Mouse (Mus musculus): ENCODE data around the gene 2310011J03Rik. TPM values are rescaled to one million over a fixed set of nuclear protein-coding genes. Genes with fewer than 3 reads are reported as not detected.

The 2310011J03Rik gene
- polyA plus RNA-seq, 1 experiment from 2014 or later: 43.4 TPM

DNA sequence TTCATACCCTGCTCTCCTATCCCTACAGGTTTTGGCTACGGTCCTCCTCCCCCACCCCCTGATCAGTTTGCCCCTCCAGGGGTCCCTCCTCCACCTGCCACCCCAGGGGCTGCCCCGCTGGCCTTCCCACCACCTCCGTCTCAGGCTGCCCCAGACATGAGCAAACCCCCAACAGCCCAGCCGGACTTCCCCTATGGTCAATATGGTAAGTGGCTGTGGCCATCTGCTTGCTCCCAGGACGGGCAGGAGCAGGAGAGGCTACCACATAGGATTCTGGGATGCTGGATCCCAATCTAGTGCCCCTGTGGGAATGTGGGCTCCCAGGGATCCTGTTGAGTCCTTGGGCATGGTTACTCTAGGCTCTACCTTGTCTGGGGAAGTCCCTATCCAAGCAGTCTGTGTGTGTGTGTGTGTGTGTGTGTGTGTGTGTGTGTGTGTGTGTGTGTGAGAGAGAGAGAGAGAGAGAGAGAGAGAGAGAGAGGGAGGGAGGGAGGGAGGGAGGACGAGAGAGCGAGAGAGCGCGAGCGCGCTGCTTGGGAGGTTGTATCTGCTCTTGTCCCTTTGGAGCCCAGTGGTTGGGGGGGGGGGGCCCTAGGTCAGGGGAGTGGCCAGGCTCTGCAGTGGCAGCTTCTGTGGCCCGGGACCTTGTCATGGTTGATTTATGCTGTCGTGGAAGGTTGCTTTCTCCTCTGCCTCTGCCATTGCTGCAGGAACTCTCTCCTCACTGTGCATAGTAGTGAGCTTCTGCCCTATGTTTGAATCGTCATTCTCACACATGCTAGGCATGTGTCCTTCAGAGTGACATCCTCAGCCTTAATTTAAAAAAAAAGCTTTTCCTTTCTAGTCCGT is 34.9 kb downstream of the 2310011J03Rik start:
- H3K36me3 ChIP-seq (ENCODE audit: control insufficient read depth, insufficient read depth, low read length): peaks cover 86% of the 10 kb centered on the region
- ATAC-seq (replicated peaks; ENCODE audit: low FRiP score, low TSS enrichment, low read depth): no peak
- WGBS: 80% methylated on average over 15 of the region's 15 CpGs

DNA sequence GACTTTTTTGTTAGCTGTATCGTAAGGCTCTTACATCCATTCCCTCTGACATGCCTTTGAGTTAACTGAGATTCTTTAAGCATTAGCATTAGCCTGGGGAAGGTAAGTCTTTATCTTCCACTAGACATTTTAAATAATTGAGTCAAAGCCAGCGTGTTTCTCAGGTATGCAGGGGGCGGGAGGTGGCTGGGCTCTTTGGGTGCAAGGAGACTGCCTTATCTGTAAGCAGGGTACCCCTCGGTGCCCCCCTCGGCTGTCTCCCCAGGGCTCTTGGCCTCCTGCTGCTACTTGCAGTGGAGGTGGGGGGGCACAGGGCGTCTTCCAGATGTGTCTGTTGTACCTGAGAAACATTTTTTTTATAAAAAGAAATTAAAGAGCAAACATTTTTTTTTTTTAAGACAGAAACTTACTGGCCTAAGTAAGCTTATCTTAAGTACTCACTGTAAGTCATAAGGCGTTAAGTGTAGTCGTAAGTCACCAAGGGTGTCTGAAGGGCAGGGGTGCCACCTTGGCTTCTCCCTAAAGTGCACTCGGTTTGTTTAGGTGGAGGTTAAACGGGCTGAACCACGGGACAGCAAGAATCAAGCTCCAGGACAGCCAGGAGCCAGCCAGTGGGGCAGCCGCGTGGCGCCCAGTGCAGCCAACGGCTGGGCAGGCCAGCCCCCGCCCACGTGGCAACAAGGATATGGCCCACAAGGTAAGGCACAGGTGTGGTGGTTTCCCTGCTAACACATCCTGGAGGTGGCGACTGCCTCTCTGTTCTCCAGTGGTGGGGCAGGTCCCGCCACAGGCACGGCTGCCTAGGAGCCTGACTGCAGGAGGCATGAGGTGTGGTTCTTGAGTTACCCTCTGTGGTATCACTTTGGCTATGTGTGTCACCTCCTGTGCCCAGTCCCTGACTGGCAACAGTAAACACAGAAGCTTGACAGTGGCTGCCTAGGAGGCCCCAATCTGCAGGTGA is 37.6 kb downstream of the 2310011J03Rik start:
- H3K4me2 ChIP-seq (ENCODE audit: low read length): no peak overlapping the region
- DNase-seq (ENCODE audit: low spot score) (no peak), ATAC-seq (replicated peaks; ENCODE audit: low FRiP score, low TSS enrichment, low read depth) (no peak)
- H3K27me3 ChIP-seq (replicated peaks; ENCODE audit: control insufficient read depth, insufficient read depth, low read length): no peaks in the 10 kb centered on the region
- no peak overlapping the region for H3K4me3 ChIP-seq (ENCODE audit: low read depth, low read length)
- no peaks in the 10 kb centered on the region for H3K4me1 ChIP-seq (replicated peaks; ENCODE audit: control insufficient read depth, insufficient read depth, low read length)
- H3K9ac ChIP-seq (ENCODE audit: low read length): no peak overlapping the region
- no peak overlapping the region for H3K27ac ChIP-seq (ENCODE audit: low read depth)
- H3K36me3 ChIP-seq (ENCODE audit: control insufficient read depth, insufficient read depth, low read length): peaks cover 97% of the 10 kb centered on the region
- WGBS: 86% methylated on average over 20 of the region's 20 CpGs
- H3K9me3 ChIP-seq (ENCODE audit: control insufficient read depth, low read length): no peaks in the 10 kb centered on the region

More for the DNA sequence above, 34.9 kb downstream of the 2310011J03Rik start:
- Histone ChIP-seq H3K27ac (ENCODE audit: low read depth) (no peak overlapping the region), H3K4me1 (replicated peaks; ENCODE audit: control insufficient read depth, insufficient read depth, low read length) (no peaks in the 10 kb centered on the region), H3K4me2 (ENCODE audit: low read length) (no peak overlapping the region), H3K4me3 (ENCODE audit: low read depth, low read length) (no peak overlapping the region), H3K27me3 (replicated peaks; ENCODE audit: control insufficient read depth, insufficient read depth, low read length) (no peaks in the 10 kb centered on the region), H3K9me3 (ENCODE audit: control insufficient read depth, low read length) (no peaks in the 10 kb centered on the region), H3K9ac (ENCODE audit: low read length) (no peak overlapping the region)
- DNase-seq (ENCODE audit: low spot score): no peak

DNA sequence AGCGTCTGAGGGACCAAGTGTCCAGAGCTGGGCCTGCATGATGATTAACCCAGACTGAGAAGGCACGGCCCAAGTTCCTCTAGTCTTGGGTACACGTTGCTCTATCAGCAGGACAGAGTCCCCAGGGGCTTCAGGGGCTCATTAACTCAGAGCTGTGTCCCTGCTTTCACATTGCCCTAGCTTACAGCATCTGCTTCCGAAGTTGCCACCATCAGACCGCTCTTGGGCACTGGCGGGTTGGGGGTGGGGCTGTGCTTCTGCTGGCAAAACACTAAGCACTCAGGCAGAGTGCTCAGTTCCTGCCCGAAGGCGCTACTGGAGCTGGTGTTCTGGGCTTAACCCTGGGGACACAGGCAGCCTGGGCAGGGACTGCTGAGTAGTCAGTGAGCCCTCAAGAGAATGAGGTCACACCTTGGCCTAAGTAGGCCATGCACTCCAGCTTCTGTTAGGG is 38.4 kb downstream of the 2310011J03Rik start:
- 81% methylated on average over 8 of the region's 8 CpGs for WGBS
- H3K9ac ChIP-seq (ENCODE audit: low read length): no peak overlapping the region

DNA sequence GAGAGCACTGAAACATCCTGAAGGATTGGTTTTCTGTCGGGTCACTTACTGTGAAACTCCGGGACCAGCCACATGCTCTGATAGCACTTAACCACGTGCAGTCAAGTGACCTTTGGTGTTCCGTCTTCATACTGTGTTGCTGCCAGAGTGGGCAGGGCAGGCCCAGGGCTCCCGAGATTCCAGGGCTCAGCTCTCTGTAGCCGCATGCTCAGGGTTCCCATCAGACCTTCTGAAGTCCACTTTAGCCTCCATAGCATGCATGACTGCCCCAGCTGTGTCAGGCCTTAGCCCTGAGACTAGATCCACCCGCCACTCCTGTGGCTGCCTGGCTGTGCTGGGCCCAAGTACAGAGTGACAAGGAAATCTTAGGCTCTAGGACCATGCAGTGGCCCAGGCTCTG is 39.0 kb downstream of the 2310011J03Rik start:
- Histone ChIP-seq H3K4me2 (ENCODE audit: low read length) (no peak overlapping the region), H3K9me3 (ENCODE audit: control insufficient read depth, low read length) (no peaks in the 10 kb centered on the region), H3K36me3 (ENCODE audit: control insufficient read depth, insufficient read depth, low read length) (peaks cover 97% of the 10 kb centered on the region), H3K9ac (ENCODE audit: low read length) (no peak overlapping the region), H3K4me1 (replicated peaks; ENCODE audit: control insufficient read depth, insufficient read depth, low read length) (no peaks in the 10 kb centered on the region), H3K27me3 (replicated peaks; ENCODE audit: control insufficient read depth, insufficient read depth, low read length) (no peaks in the 10 kb centered on the region), H3K4me3 (ENCODE audit: low read depth, low read length) (no peak overlapping the region), H3K27ac (ENCODE audit: low read depth) (no peak overlapping the region)
- 86% methylated on average over 7 of the region's 7 CpGs for WGBS
- DNase-seq (ENCODE audit: low spot score) (no peak), ATAC-seq (replicated peaks; ENCODE audit: low FRiP score, low TSS enrichment, low read depth) (no peak)

More for the DNA sequence above, 38.4 kb downstream of the 2310011J03Rik start:
- no peak overlapping the region for H3K27ac ChIP-seq (ENCODE audit: low read depth)
- no peak overlapping the region for H3K4me3 ChIP-seq (ENCODE audit: low read depth, low read length)
- no peaks in the 10 kb centered on the region for H3K9me3 ChIP-seq (ENCODE audit: control insufficient read depth, low read length)
- peaks cover 97% of the 10 kb centered on the region for H3K36me3 ChIP-seq (ENCODE audit: control insufficient read depth, insufficient read depth, low read length)
- no peak for DNase-seq (ENCODE audit: low spot score)
- H3K4me2 ChIP-seq (ENCODE audit: low read length): no peak overlapping the region
- no peak for ATAC-seq (replicated peaks; ENCODE audit: low FRiP score, low TSS enrichment, low read depth)
- H3K4me1 ChIP-seq (replicated peaks; ENCODE audit: control insufficient read depth, insufficient read depth, low read length): no peaks in the 10 kb centered on the region
- H3K27me3 ChIP-seq (replicated peaks; ENCODE audit: control insufficient read depth, insufficient read depth, low read length): no peaks in the 10 kb centered on the region

DNA sequence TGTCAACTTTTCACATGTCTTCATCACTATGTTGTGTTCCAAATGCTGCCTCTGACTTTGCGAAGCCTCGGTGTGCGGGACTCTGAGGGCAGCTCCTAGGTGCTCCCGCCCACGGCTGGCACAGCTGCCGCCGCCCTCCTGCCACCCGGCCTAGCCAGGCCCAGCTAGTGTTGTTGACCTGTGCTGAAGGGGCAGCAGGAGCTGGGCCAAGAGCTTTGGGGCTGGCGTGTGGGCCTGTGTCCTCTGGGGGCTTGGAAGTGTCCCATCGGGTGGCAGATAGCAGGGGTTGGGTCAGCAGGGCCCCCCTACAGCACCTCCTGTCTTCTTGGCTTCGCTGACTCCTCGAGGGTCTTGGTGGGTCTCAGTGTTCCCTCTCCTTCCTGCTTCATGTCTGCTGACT is 41.1 kb downstream of the 2310011J03Rik start:
- no peak for ATAC-seq (replicated peaks; ENCODE audit: low FRiP score, low TSS enrichment, low read depth)
- 92% methylated on average over 12 of the region's 12 CpGs for WGBS
- H3K4me1 ChIP-seq (replicated peaks; ENCODE audit: control insufficient read depth, insufficient read depth, low read length): no peaks in the 10 kb centered on the region
- no peaks in the 10 kb centered on the region for H3K27me3 ChIP-seq (replicated peaks; ENCODE audit: control insufficient read depth, insufficient read depth, low read length)
- DNase-seq (ENCODE audit: low spot score): no peak
- no peak overlapping the region for H3K4me3 ChIP-seq (ENCODE audit: low read depth, low read length)
- H3K9me3 ChIP-seq (ENCODE audit: control insufficient read depth, low read length): no peaks in the 10 kb centered on the region
- peaks cover 96% of the 10 kb centered on the region for H3K36me3 ChIP-seq (ENCODE audit: control insufficient read depth, insufficient read depth, low read length)
- no peak overlapping the region for H3K27ac ChIP-seq (ENCODE audit: low read depth)
- H3K4me2 ChIP-seq (ENCODE audit: low read length): no peak overlapping the region
- H3K9ac ChIP-seq (ENCODE audit: low read length): no peak overlapping the region

DNA sequence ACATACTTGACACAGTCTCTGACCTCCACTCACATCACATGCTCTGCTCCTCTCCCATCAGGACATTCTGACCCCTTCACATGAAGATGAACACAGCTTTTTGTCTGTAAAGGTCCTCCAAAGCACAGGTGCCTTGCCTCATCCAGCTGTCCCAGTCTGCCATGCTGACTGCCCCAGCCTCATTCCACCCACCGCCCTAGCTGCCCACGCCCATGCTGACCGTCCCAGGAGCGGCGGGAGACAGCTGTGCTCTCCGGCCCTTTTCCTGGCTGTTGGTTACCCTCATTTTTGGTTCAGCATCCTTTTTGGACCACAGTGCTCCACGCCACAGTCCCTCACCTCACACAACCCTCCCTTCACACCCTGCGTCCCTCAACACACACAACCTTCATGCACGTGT is 41.9 kb downstream of the 2310011J03Rik start:
- H3K9ac ChIP-seq (ENCODE audit: low read length): no peak overlapping the region
- peaks cover 95% of the 10 kb centered on the region for H3K36me3 ChIP-seq (ENCODE audit: control insufficient read depth, insufficient read depth, low read length)
- H3K9me3 ChIP-seq (ENCODE audit: control insufficient read depth, low read length): no peaks in the 10 kb centered on the region
- 96% methylated on average over 9 of the region's 9 CpGs for WGBS
- no peak overlapping the region for H3K4me2 ChIP-seq (ENCODE audit: low read length)
- ATAC-seq (replicated peaks; ENCODE audit: low FRiP score, low TSS enrichment, low read depth) (no peak), DNase-seq (ENCODE audit: low spot score) (no peak)
- H3K27me3 ChIP-seq (replicated peaks; ENCODE audit: control insufficient read depth, insufficient read depth, low read length): no peaks in the 10 kb centered on the region
- H3K4me1 ChIP-seq (replicated peaks; ENCODE audit: control insufficient read depth, insufficient read depth, low read length): no peaks in the 10 kb centered on the region
- H3K4me3 ChIP-seq (ENCODE audit: low read depth, low read length): no peak overlapping the region
- H3K27ac ChIP-seq (ENCODE audit: low read depth): no peak overlapping the region

DNA sequence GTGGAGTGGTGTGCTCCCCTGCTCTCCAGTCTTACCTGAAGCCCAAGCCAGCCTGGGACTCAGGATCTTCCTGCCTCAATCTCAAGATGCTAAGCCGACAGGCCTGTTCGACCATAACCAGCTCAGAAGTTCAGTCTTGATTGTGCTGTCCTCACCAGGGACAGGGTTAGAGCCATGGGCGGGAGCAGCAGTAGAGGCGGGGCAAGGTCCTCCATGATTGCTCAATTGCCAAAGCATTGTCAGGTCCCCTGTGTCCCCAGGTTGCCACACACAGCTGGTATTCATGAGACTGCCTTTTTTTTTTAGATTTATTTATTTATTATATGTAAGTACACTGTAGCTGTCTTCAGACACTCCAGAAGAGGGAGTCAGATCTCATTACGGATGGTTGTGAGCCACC is 44.1 kb downstream of the 2310011J03Rik start:
- Histone ChIP-seq H3K9me3 (ENCODE audit: control insufficient read depth, low read length) (no peaks in the 10 kb centered on the region), H3K4me3 (ENCODE audit: low read depth, low read length) (no peak overlapping the region), H3K4me1 (replicated peaks; ENCODE audit: control insufficient read depth, insufficient read depth, low read length) (no peaks in the 10 kb centered on the region), H3K4me2 (ENCODE audit: low read length) (no peak overlapping the region), H3K27me3 (replicated peaks; ENCODE audit: control insufficient read depth, insufficient read depth, low read length) (no peaks in the 10 kb centered on the region), H3K27ac (ENCODE audit: low read depth) (no peak overlapping the region), H3K36me3 (ENCODE audit: control insufficient read depth, insufficient read depth, low read length) (peaks cover 91% of the 10 kb centered on the region), H3K9ac (ENCODE audit: low read length) (no peak overlapping the region)
- ATAC-seq (replicated peaks; ENCODE audit: low FRiP score, low TSS enrichment, low read depth) (no peak), DNase-seq (ENCODE audit: low spot score) (no peak)
- WGBS: 88% methylated on average over 5 of the region's 5 CpGs

DNA sequence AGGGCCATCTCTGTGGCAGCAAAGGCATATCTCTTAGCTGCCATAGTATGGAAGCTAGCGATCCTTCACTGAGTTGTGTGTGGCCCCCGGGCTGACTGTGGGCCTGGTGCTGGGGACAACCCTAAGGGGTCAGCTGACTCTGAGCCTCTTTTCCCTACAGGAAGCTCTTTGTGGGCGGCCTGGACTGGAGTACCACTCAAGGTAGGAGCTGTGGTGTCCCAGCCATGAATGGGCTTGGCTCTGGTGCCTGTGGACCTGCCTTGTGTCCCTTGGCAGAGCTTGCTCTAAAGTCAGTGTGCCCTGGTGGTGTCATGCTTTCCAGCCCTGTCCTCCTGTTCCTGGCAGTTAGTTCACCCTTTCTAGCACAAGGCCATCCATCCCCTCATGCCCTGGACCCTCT is 46.5 kb downstream of the 2310011J03Rik start:
- ATAC-seq (replicated peaks; ENCODE audit: low FRiP score, low TSS enrichment, low read depth): no peak
- no peak overlapping the region for H3K27ac ChIP-seq (ENCODE audit: low read depth)
- WGBS: 95% methylated on average over 3 of the region's 3 CpGs
- no peak for DNase-seq (ENCODE audit: low spot score)
- peaks cover 72% of the 10 kb centered on the region for H3K36me3 ChIP-seq (ENCODE audit: control insufficient read depth, insufficient read depth, low read length)
- H3K4me3 ChIP-seq (ENCODE audit: low read depth, low read length): no peak overlapping the region
- no peak overlapping the region for H3K9ac ChIP-seq (ENCODE audit: low read length)
- H3K4me2 ChIP-seq (ENCODE audit: low read length): no peak overlapping the region
- H3K27me3 ChIP-seq (replicated peaks; ENCODE audit: control insufficient read depth, insufficient read depth, low read length): no peaks in the 10 kb centered on the region
- no peaks in the 10 kb centered on the region for H3K9me3 ChIP-seq (ENCODE audit: control insufficient read depth, low read length)
- peaks cover 10% of the 10 kb centered on the region; the same call in 1 of the 2 replicates for H3K4me1 ChIP-seq (replicated peaks; ENCODE audit: control insufficient read depth, insufficient read depth, low read length)
